Mouse (Mus musculus) embryonic facial prominence, embryonic 11.5 days (tissue): ENCODE measurements at regions not wholly inside any gene's neighbourhood (a gene's known extent, or its start where the extent isn't known, plus 50 kb on each side); places are given as distances from the start of the nearest gene placed in this dataset.

Source experiments
- ATAC-seq: fragments of 200-750 bp; cut with Nextera tagmentation; replicated peaks from 2 replicates; pipeline ENCODE4 v1.8.0; 2017; ENCODE audit warnings: low read depth; ENCODE audit not compliant: insufficient number of reproducible peaks, low FRiP score, low TSS enrichment
- DNase-seq: peaks from one replicate; pipeline ENCODE4 v3.0.0-alpha.2; 2015; ENCODE audit warnings: low spot score
- H3K27ac ChIP-seq: fragments of 300-500 bp; sonication (generic); replicated peaks from 2 replicates; pipeline ENCODE4 v1.5.1; 2014; ENCODE audit warnings: mild to moderate bottlenecking, low read depth, low read length, control low read depth
- H3K27me3 ChIP-seq: fragments of 300-500 bp; sonication (generic); 2 replicates; pipeline ENCODE4 v1.6.1; 2014; ENCODE audit warnings: mild to moderate bottlenecking, low read length, moderate library complexity, mixed read lengths; ENCODE audit not compliant: control insufficient read depth, insufficient read depth
- H3K36me3 ChIP-seq: fragments of 300-500 bp; sonication (generic); replicated peaks from 2 replicates; pipeline ENCODE4 v1.6.1; 2014; ENCODE audit warnings: low read depth, mild to moderate bottlenecking, low read length, moderate library complexity, mixed read lengths; ENCODE audit not compliant: control insufficient read depth, insufficient read depth
- H3K4me1 ChIP-seq: fragments of 300-500 bp; sonication (generic); 2 replicates; pipeline ENCODE4 v1.6.1; 2014; ENCODE audit warnings: low read length, mixed read lengths; ENCODE audit not compliant: control insufficient read depth, insufficient read depth
- H3K4me2 ChIP-seq: fragments of 300-500 bp; sonication (generic); 2 replicates; pipeline ENCODE4 v1.6.1; 2014; ENCODE audit warnings: low read depth, mild to moderate bottlenecking, control low read depth, low read length, moderate library complexity
- H3K4me3 ChIP-seq: fragments of 300-500 bp; sonication (generic); 2 replicates; pipeline ENCODE4 v1.5.1; 2014; ENCODE audit warnings: low read depth, low read length, control low read depth
- H3K9ac ChIP-seq: fragments of 300-500 bp; sonication (generic); replicated peaks from 2 replicates; pipeline ENCODE4 v1.6.1; 2014; ENCODE audit warnings: mild to moderate bottlenecking, control low read depth, low read length
- H3K9me3 ChIP-seq: fragments of 300-500 bp; sonication (generic); replicated peaks from 2 replicates; pipeline ENCODE4 v1.6.1; 2016; ENCODE audit warnings: mild to moderate bottlenecking, low read length, inconsistent platforms, mixed read lengths; ENCODE audit not compliant: control insufficient read depth
- WGBS: fragments of 180-500 bp; shearing (Covaris S2); extraction: QIAGEN DNeasy Blood & Tissue Kit; methylation state at CpG from one replicate; pipeline ENCODE4 v1.1.7; 2014; 5-methylcytosine and 5-hydroxymethylcytosine counted together

GRCm38 (mm10) chr6:41225382-41225781 is 76.7 kb upstream of the Try4 start:
- Histone ChIP-seq H3K4me1 (no peaks in the 10 kb centered on the region), H3K9me3 (no peaks in the 10 kb centered on the region), H3K27ac (no peak overlapping the region), H3K4me3 (no peak overlapping the region), H3K36me3 (no peaks in the 10 kb centered on the region), H3K27me3 (no peaks in the 10 kb centered on the region), H3K9ac (no peak overlapping the region), H3K4me2 (no peak overlapping the region)
- no peak for DNase-seq
- ATAC-seq = no peak
- WGBS = 67% methylated on average over 1 of the region's 1 CpGs

DNA sequence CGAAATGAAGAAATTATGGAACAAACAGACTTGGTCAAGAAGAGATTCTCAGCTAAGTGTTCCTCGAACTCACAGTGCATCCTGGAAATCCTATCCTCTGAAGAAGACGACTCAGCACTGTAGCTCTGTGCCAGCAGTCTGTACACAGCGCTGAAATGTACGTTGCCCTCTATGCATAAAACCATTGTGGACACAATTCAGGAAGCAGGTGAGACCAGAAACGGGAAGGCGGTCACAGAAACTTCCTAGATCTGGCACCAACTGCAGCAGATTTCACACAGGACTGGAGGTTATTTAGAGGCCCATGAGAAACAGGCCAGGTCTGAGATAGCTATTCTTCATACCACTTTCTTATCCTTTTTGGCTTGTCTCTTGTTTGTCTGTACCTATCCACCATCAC is 83.7 kb upstream of the Try4 start:
- DNase-seq (no peak), ATAC-seq (no peak)
- Histone ChIP-seq H3K27me3 (no peaks in the 10 kb centered on the region), H3K4me3 (no peak overlapping the region), H3K27ac (no peak overlapping the region), H3K9ac (no peak overlapping the region), H3K9me3 (no peaks in the 10 kb centered on the region), H3K4me2 (no peak overlapping the region), H3K4me1 (no peaks in the 10 kb centered on the region), H3K36me3 (no peaks in the 10 kb centered on the region)
- WGBS = 90% methylated on average over 7 of the region's 7 CpGs

DNA sequence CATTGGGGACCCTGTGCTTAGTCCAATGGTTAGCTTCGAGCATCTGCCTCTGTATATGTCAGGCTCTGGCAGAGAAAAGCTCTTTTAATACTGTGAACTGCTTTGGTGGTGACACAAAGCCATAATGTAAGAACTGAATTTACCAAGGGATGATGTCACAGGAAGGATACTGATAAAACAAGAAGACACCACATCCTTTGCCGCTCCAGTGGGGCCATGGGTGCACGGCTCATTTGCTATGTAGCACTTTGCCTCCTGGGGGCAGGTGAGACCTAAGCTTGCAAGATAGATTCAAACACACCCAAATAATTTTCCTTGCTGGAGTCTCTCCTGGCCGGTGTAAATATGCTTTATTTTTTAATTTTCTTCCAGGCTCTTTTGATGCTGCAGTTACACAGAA is 86.2 kb upstream of the Try4 start:
- no peak overlapping the region for H3K27ac ChIP-seq
- DNase-seq (no peak), ATAC-seq (no peak)
- H3K9ac ChIP-seq = no peak overlapping the region
- H3K4me3 ChIP-seq = no peak overlapping the region
- no peaks in the 10 kb centered on the region for H3K4me1 ChIP-seq
- 92% methylated on average over 4 of the region's 4 CpGs for WGBS
- H3K9me3 ChIP-seq = no peaks in the 10 kb centered on the region
- no peaks in the 10 kb centered on the region for H3K36me3 ChIP-seq
- no peak overlapping the region for H3K4me2 ChIP-seq
- H3K27me3 ChIP-seq = no peaks in the 10 kb centered on the region

DNA sequence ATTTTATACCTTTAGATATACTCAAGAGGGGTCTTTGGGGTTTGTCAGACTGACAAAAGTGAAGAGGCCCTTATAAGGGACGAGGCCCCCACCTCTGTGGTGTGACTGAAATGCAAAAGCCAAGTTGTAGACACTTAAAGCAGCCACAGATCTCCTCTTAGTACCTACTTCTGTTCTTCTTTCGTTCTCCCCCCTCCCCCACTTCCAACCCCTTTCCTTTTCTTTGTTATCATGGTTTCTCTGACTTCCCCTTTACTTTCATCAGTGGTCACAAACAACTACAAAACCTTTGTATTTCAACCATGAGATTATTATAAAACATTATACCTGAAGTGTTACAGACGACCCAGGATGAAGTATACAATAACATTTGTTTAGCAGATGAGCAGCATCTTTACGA is 96.2 kb upstream of the Try4 start:
- Histone ChIP-seq H3K27ac (no peak overlapping the region), H3K36me3 (no peaks in the 10 kb centered on the region), H3K4me1 (no peaks in the 10 kb centered on the region), H3K9me3 (no peaks in the 10 kb centered on the region), H3K4me2 (no peak overlapping the region), H3K4me3 (no peak overlapping the region), H3K9ac (no peak overlapping the region), H3K27me3 (no peaks in the 10 kb centered on the region)
- no peak for DNase-seq
- WGBS = 67% methylated on average over 4 of the region's 4 CpGs
- ATAC-seq = no peak

- Histone ChIP-seq H3K4me3 (no peak overlapping the region), H3K9ac (no peak overlapping the region), H3K36me3 (no peaks in the 10 kb centered on the region), H3K9me3 (no peaks in the 10 kb centered on the region), H3K27ac (no peak overlapping the region), H3K4me1 (no peaks in the 10 kb centered on the region), H3K27me3 (no peaks in the 10 kb centered on the region), H3K4me2 (no peak overlapping the region)
- 97% methylated on average over 1 of the region's 1 CpGs for WGBS
- no peak for ATAC-seq
- DNase-seq = no peak
Measured at GRCm38 (mm10) chr6:41202882-41203281, 99.2 kb upstream of the Try4 start.

- WGBS = 83% methylated on average over 2 of the region's 2 CpGs
Measured at GRCm38 (mm10) chr6:41202302-41202701, 99.8 kb upstream of the Try4 start.

DNA sequence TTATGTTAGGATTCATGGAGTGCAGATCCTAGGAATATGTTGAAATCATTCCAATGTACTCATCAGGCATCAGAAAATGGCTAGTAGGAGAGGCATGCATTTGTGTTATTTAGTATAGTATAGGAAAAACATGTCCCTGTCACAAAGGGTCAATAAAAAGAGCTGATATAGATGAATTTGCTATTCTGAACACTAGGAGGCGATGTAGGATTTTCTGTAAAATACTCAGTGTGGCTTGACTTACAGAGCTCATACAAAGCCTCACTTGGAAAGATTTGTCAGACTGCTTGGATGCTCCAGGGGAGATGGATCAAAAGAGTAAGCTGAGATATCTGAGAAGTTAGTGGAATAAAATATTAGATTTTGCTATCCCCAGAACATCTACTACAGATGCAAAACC is 107.6 kb upstream of the Try4 start:
- H3K27ac ChIP-seq = no peak overlapping the region
- 47% methylated on average over 1 of the region's 1 CpGs for WGBS
- no peak overlapping the region for H3K4me3 ChIP-seq
- DNase-seq (no peak), ATAC-seq (no peak)
- no peaks in the 10 kb centered on the region for H3K27me3 ChIP-seq
- no peak overlapping the region for H3K4me2 ChIP-seq
- H3K9ac ChIP-seq = no peak overlapping the region
- no peaks in the 10 kb centered on the region for H3K36me3 ChIP-seq
- H3K9me3 ChIP-seq = no peaks in the 10 kb centered on the region
- no peaks in the 10 kb centered on the region for H3K4me1 ChIP-seq

More at GRCm38 (mm10) chr6:41202302-41202701, 99.8 kb upstream of the Try4 start:
- no peak overlapping the region for H3K4me2 ChIP-seq
- no peak overlapping the region for H3K9ac ChIP-seq
- no peak overlapping the region for H3K27ac ChIP-seq
- no peak for ATAC-seq
- no peaks in the 10 kb centered on the region for H3K27me3 ChIP-seq
- DNase-seq = no peak
- no peaks in the 10 kb centered on the region for H3K36me3 ChIP-seq
- H3K4me3 ChIP-seq = no peak overlapping the region
- no peaks in the 10 kb centered on the region for H3K4me1 ChIP-seq
- H3K9me3 ChIP-seq = no peaks in the 10 kb centered on the region

DNA sequence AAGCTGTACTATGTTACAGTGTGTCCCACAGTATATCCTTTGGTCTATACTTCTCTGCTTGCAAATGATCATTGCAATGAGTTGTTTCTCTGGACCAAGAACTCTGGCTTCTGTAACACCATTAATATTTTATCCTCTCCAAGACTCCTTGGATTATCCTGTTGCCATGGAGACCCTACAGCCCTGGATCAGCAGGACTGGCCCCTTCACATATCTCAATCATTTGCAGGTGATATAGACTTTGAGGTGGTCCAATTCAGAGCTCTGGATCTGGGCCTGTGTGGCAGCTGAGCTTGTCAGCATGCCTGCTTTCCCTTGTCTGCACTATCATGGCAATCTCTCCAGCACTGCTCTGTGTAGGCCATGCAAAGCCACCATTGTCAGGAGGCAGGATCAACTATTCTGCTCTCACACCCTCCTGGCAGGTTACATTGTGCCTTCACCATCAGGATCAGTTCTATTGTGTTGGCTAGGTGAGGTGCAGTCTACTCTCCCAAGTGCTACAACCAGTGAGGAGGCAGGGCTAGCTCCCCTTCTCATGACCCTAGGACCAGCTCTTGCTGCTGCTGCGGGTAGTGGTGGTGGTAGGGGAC is 110.2 kb upstream of the Try4 start:
- Histone ChIP-seq H3K27me3 (no peaks in the 10 kb centered on the region), H3K4me2 (no peak overlapping the region), H3K9me3 (no peaks in the 10 kb centered on the region), H3K4me3 (no peak overlapping the region), H3K9ac (no peak overlapping the region), H3K4me1 (no peaks in the 10 kb centered on the region), H3K36me3 (no peaks in the 10 kb centered on the region), H3K27ac (no peak overlapping the region)
- ATAC-seq (no peak), DNase-seq (no peak)
- WGBS = 88% methylated on average over 1 of the region's 1 CpGs
